Mouse (Mus musculus) brain, embryonic 14.5 days (tissue): ENCODE measurements around the gene Caap1.

ENCODE experiments used
- CTCF ChIP-seq: fragments of 200-500 bp; IDR thresholded peaks from 2 replicates; pipeline ENCODE4 v1.5.1; 2012; ENCODE audit warnings: inconsistent platforms, mild to moderate bottlenecking, moderate library complexity, borderline replicate concordance; ENCODE audit not compliant: insufficient read depth, insufficient read length; ENCODE audit errors: extremely low read depth
- POLR2A ChIP-seq: fragments of 200-500 bp; IDR thresholded peaks from 2 replicates; pipeline ENCODE4 v1.6.1; 2012; ENCODE audit warnings: mild to moderate bottlenecking, inconsistent platforms, borderline replicate concordance; ENCODE audit not compliant: poor library complexity, insufficient read depth, insufficient read length, severe bottlenecking; ENCODE audit errors: extremely low read depth

DNA sequence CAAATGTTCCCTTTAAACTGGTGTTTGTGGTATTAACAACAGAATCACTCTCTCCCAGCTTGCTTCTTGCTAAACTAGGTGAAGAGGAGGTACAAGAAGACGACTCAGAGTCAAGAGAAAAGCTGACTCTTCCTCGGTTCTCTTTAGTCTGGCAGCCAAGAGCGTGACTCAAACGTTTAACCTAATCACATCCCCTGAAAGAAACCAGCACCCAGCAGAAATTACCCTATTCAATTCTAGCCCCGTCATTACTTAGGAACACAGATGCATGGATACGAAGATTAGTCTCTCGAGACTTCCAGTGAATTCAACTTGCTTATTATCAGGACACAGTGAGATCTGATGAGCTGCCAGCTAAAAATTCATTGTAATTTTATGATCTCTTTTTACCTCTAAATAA, 12.3 kb downstream of the Caap1 start:
- TF ChIP-seq POLR2A = no peak
- no peak for TF ChIP-seq CTCF
